Mouse (Mus musculus) liver (tissue): ENCODE measurements at regions not wholly inside any gene's neighbourhood (a gene's known extent, or its start where the extent isn't known, plus 50 kb on each side); places are given as distances from the start of the nearest gene placed in this dataset.

Source experiments
- DNase-seq: peaks from one replicate; pipeline ENCODE4 v3.0.0-alpha.2; 2020; ENCODE audit warnings: mixed read lengths

DNA sequence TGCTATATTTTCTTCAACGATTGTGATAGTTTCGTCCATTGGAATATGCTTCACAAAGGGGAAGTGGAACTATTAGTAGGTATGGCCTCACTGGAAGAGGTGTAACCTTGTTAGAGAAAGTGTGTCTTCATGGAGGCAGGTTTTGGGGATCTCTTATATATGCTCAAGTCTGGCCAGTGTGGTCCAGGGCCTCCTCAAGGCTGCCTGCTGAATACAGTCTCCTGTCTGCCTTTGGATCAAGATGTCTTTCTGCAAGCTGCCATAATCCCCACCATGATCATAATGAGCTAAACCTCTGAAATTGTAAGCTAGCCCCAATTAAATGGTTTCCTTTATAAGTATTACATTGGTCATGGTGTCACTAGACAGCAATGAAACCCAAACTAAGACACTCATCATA lies 384.3 kb downstream of the Btbd3 start:
- no peak for DNase-seq

DNA sequence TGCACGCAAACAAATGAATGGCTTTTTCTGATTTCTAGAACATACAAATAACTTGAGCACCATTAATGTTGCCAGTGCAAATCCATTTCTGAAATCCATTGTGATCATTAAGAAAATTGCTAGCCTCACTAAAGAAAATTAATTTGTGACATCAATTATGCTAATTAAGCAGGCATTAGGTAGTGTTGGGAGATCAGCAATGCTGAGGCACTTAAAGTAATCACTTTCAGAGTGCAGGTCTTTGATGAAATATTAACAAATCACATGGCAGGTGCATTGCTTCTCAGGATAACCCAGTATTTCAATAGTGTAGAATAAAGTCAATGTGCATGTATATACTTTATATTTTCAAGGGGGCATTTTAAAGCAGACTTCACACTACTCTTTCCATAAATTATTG lies 385.0 kb downstream of the Btbd3 start:
- no peak for DNase-seq

DNA sequence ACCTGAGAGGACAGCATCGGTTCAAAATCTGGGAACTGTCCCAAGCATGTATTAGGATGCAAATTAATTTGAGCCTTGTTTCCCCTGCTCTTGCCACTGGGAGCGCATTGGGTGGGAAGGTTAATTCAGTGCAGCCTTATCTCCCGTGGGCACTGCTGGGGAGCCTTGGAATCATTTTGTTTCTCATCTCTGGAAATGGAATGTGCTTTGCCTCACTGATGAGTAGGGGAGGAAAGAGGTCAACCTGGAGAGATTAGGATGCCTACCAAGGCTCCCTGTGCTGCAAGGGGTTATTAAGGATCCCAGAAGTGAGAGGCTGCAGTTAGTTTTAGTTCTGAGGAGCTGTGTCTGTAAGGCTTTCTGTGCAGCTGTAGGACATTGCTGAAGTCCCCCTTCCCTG lies 392.3 kb downstream of the Btbd3 start:
- no peak for DNase-seq

DNA sequence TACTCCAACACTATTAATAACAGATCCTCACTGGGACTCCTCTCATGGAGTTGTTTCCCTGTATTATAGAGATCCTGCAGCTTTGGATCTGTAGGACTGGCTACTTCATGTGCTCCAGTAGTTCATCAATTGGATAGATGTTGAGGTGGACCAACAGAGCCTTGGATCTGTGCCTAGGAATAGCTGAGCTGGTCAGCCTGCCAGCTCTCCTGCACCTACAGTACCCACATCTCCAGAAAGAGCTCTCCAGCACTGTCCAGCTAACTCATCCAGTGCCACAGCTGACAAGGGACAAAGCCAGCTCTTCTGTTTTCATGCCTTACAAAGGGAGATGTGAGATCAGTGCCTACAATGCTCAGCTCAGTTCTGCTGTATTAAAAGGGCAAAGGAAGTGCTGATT lies 403.0 kb downstream of the Btbd3 start:
- DNase-seq = no peak

DNA sequence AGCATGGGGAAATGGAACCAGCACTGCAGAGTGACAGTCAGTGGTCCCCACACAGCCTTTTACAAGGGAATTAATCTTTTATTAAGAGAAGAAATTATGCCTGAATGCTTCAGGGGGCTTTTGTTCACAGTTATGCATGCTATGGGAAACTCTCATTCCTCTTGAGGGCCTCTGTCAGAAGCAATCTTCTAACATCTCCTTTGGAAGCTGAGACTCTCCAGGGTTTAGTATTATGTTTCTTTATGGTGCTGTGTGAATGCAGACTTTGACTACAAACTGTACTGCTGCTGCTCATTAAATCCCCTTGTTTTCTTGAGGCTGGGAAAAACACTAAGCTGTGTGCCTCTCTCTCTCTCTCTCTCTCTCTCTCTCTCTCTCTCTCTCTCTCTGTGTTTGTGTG lies 413.9 kb downstream of the Btbd3 start:
- DNase-seq = no peak

DNA sequence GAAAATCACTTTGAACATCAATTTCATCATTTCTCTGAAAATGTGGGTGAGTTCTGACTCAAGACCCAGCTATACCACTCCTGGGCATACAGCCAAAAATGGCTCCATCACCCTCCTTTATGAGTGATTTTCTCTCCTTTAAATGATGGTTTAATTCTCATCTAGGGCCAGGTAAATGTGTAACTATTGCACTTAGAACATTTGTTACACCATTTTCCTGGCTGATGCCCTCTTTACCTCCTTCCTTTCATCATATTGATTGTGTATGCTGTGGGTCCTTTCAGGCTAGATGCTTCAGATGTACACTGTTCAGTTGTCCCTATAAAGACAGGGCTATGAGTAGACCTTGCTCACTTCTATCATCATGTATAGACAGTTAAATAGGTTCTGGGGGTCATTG lies 418.4 kb downstream of the Btbd3 start:
- DNase-seq = no peak

DNA sequence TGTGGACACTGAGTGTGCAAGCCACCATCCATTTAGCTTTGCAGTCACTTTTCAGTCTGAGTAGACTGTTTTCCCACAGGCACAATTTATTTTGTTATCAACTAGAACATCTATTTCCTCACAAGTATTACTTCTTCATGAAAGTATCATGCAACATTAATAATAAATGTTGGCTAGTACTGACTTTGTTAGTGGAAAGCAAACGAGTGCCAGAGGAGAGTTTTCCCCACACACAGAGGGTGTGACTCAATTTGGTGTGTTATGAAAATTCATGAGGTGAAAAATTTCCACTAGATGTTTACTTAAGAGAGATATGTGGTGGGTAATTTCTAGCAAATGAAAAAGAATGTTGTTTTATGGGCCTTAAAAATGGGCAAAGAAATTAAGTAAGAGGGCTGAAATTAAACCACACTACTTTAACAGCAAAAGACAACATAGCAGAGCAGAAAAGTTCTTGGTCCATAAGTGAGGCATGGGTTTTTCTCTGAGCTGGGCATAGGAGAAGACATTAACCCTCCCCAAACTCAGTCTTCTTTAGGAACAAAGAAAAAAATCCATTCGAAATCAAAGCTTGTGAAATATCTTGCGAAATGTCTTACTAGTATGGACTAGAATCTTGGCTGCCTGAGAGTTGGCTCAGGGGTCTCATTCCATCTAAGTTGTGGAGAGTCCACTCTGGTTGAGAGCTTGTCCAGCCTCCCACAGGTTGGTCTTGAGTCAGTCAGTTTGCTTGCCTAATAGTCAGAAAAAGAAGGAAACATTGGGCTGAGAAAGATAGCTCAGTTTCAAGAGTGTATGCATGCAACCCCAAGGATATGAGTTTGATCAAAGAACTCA lies 419.1 kb downstream of the Btbd3 start:
- DNase-seq = no peak

DNA sequence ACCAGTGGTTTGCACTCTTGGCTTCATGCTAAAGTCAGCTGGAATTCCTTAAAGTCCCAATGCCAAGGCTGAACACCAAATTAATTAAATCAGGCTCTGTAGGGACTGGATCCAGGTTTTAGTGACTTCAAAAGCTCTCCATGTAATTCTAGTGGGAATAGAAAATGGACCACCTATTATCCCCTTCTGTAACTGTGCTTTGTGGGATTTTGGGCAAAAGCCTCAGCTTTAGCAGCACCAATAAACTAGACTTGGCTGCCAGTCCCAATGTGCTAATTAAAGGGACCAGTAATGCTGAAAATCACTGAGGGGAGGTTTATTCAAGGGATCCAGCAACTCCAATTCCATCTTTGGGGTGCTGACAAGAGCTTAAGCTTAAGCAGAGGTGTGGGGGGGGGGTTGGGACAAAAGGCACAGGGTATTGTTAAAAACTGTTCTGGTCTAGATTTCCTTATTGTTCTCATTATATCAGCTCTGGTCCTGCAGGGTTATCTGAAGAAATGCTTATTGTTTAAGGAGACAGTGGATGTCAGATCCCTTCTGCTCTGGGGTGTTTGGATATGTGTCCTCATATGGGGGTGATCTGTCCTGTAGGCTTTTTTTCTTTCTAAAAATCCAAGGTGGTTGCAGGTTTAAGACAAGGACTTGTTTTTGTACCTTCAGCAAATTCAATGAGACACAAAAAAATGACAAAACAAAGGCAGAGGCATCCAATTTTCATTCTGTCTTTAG lies 431.9 kb downstream of the Btbd3 start:
- no peak for DNase-seq

DNA sequence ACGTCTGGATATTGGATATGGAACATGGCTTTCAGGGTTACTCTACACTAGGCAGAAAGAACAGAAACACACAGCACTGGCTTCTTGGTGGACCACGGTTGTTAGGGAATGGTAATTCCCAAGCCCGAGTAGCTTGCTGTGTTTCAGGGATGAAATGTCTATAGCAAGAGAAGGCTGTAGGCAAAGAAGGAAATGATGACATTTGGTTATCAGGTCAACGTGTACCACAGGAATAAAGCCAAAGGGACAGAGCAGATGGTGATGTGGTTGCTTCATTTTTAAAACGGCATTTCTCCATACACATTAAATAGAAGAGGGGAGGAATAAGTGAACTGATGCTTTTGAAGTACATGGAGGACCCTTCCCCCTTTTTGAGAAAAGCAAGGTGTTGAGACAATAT lies 433.1 kb downstream of the Btbd3 start:
- no peak for DNase-seq

DNA sequence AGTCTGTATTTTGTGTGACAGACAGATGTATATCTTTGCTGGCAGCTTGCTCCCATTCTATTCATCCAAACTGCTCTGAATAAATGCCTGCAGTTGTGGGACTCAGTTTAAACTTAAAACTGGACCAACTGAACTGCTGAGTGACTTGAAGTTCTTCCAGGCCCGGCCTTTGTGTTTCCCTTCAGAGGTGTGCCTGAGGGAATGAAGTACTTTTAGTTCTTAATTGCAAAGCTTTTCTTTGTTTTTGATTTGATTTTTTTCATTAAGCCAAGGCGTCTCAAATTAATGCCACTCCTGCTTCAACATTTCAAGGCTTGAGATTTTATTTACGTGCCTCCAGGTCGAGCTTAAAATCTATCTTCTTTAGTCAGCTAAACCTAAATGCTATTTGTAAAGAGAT lies 446.4 kb downstream of the Btbd3 start:
- no peak for DNase-seq

DNA sequence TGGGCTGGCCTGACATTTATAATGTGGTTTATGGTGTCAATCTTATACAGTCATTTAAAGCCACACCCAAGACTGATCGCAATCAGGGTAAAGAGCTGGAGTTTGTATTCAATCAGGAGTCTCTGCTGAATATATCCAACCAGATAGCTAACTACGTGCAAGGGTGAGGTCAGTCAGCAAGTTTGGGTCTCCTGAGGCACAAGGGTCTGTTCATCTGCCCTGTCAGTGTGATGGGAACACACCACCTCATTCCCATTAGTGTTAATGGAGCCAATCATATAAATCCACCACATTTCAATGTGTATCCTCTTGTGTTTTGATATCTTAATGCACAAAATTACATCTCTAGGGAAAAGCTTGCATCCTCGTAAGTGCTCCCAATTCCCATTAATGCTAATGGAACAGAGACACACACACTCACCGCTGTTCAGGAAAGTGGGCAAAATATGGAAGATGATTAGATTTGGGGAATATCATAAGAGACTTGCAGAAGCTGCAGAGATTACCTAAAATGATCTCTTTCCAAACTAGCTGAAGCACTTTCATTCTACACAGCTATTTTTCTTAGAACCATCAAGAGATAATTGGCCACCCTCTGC lies 447.7 kb downstream of the Btbd3 start:
- no peak for DNase-seq

DNA sequence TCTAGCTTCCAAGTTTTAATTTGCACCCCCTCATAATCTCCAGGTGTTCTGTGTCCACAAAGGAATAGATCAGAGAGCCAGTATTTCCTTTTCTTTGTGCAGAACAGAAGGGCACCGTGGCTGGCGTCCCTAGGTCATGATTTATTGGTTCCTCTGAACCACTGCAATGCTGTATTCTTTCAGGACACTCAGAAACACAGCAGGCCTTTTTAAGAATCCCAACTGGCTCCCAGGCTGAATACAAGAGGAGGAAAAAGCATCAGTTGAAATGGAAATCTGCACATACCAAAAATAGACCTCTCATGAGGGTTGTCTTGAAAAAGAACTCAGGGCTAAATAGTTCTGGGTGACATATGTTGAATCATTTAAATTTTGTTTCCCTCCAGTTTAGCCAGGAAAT lies 452.4 kb downstream of the Btbd3 start:
- no peak for DNase-seq

DNA sequence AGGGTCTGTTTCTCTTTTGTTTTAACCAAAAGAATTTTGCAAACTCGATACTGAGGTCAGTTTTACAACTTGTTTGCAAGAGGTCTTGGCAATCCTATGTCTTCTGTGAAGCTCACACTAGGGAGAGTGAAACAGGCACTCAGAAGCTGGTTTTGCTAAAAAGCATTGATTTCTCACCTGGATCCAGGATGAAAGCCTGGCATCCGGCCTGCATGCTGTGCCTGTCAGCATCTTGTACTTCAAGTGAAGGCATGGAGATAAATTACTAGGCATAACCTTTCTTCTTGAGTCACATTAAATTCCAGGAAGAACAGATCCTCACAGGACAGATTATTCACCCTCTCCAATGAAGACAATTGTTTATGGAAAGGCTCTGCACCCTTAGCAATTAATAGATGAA lies 477.5 kb downstream of the Btbd3 start:
- DNase-seq = no peak

DNA sequence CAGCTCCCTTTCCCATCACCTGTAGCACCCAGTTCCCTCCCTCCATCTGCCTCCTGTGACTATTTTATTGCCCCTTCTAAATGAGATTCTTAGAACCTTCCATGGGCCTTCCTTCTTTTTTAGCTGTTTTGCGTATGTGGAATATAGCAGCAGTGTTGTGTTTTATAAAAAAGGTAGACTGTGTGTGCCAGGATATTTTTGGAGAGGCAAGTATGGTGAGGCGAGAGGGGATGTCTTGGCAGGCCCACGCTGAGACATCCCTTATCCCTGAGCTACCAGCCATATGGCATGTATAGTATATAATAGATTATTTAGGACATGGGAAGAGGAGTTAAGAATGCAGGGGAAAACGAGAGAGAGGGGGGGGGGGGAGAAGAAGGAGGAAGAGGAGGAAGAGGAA lies 488.4 kb downstream of the Btbd3 start:
- DNase-seq = no peak

DNA sequence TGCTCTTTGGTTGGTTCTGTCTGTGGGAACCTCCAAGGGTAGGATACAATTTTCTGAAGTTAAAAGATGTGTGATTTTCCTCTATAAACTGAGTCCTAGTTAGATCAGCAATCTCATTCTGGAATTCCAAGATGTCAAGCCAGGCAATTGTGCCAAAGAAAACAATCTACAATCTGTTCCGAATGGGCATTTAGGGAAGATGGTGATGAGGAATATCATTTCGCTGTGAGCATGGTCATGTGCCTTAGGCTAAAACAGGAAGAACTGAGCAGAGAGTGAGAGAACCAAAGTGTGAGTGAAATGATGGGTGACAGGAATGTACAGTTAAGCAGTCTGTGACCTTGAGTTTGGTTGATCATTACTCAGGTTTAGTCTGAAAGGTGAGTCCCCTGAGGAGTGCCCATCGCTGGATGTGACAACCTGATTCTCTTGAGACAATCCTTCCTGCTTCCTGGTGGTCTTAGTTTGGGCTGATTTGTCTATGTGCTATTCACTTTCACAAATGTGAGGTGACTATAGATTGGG lies 504.1 kb downstream of the Btbd3 start:
- DNase-seq = no peak

DNA sequence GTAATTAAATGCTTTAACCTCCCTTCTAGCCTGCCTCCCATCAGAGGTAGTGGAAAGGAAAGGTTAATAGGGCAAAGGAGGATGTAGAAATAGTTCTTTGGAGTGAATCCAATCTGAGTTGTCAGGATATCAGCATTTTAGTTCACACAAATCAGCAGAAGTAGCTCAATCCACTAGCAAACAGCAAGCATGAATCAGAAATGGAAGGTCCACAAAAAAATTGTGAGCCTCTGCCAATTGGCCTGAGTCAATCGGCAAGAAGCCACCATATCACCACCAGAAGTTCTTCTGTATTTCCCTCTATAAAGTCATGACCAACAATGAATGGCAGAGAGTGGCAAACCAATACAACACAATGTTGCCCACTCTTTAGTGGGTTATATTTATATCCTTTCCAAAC lies 505.0 kb downstream of the Btbd3 start:
- no peak for DNase-seq

DNA sequence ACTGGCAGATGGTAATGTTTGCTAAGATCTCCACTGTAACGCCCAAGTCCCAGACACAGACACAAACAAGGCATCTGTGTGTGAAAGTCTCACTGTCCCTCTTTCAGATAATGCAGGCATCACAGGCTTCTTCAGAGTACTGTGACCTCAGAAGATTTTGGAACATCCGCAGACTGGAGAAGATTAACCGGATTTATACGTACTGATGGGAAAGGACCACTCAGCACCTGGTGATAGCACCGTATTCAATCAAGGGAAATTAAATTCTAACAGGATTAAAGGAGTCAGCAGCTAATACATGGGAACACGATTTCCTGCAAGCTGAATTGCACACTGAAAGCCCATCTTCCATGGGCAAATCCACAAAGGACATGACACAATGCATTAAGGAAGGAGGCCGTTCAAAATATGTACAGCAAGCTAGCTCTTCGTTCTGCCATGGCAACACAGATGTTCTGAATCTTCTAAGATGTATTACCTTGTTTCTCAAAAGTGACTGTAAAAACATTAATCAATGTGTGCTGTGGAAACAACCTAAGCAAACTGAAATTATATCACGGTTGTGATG lies 510.0 kb downstream of the Btbd3 start:
- DNase-seq = no peak

DNA sequence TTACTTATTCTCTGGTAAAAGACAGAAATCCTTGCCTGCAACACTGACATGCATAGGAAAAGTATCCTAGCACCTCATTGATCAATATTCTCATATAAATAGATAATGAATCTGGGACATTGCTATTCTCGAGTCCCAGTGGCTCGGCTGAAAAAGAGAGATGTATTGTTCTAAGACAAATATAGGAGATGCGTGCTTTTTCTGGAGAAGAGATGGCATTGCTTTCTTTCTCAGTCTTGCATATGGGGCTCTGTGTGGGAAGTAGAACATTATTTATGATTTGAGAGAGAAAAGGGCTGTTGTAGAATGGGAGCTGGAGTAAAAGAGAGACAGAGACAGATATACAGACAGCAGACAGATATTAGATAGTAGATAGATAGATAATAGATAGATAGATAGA lies 527.4 kb downstream of the Btbd3 start:
- no peak for DNase-seq

DNA sequence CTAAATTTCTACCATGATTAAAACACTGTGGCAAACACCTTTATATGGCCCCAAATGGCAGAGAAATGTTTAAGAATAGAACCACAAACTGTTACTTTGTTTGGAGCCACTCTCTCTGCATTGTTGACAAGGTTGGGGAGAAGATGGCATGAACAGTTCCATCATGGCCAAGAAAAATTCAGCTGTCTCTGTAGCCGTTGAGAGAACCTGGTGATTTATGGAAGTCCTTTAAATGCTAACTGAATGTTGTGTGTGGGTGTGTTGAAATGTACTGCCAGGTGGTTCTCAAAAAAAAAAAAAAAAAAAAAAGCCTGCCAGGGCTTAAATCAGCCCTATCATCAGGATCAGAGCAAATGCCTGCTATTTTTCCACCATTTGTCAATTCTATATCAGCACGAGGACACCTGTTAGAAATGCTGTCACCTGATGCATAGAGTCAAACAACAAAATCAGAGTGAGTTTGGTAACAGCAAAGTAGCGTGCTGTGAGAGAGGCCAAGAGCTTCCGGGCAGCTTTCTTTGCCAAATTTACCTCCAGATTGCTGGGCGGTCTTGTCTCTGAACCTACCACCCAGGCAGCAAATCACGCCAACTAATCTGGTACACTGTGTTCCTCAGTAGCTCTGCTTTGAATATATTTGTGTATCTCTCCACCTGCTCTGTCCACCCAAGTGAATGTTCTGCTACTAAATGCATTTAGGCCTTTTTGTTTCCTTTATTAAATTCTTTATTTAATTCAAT lies 536.5 kb downstream of the Btbd3 start:
- no peak for DNase-seq

DNA sequence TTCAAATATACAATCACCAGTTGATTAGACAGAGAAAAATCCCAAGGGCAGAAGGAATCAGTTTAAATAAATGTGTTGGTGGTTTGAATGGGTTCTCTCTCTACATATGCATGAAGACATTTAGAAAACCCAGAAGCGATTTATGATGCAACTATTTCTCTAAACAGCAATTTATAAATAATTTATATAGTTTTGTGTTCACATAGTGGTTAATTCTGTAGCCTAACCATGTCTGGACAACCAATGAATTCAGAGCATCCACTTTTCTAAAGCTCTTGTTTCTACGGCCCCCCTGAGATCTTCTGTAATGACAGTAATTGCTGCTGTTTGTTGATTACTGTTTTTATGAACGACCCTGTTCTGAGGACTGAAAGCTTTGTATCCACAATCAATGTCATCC lies 549.8 kb downstream of the Btbd3 start:
- DNase-seq = no peak

DNA sequence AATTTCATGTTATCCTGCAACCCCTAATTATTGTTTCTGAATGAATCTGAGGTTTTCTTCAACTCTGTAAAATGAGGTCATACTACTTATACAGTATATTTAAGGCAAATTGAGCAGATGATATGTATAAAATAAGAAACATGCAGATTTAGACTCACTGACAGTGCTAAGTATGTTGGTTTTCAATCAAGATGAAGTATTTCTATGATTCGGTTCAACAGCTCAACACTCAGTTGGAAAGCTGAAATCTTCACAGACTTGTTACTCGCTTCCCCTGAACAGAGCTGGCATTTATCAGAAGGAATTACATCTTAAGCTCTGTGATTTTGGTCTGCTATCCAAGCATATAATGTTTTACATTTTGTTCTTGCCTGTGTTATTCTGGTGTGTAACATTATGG lies 553.4 kb downstream of the Btbd3 start:
- DNase-seq = no peak

DNA sequence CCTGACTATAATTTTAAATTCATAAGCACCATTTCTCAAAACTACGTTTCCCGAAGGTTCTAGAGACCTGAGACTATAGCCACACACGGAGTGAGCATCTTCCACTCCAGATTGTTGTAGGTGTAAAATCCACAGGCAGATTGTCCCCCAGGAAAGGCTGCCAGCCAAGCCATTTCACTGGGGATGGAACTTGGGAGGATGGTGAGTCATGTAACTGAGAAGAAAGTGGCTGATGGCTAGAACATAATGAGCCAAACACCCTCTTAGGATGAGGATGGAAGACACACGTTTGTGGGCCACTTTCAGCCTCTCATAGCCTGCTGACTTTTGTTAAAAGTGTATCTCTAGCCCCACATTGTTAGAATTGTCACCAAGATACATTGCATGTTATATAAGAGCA lies 564.1 kb downstream of the Btbd3 start:
- DNase-seq = no peak

DNA sequence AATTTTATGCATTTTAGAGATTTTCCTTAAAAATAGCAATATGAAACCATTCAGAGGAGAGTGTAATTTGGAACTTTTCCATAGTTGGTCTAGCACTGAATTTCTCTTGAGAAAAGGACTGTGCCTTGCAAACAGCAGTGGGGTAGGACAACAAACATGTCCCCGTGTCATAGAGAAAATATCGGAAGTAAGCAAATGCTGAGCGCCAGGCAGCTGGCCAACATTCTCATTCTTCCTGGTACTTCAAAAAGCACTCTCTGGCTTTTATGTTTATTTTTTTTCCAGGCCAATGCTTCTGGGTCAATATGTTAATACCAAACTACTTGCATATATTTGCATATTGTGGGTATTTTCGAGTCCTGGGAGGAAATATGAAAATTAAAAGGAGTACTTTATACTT lies 568.5 kb downstream of the Btbd3 start:
- no peak for DNase-seq
